Mouse (Mus musculus) heart, postnatal 0 days (tissue): ENCODE data around the gene Wdr93.

ENCODE experiments used
- CTCF ChIP-seq: IDR thresholded peaks from 2 replicates; pipeline ENCODE4 v1.5.1; 2016; ENCODE audit warnings: antibody characterized with exemption, control low read depth, low read depth
- EP300 ChIP-seq: IDR thresholded peaks from 2 replicates; pipeline ENCODE4 v1.6.1; 2016; ENCODE audit warnings: antibody characterized with exemption, low read depth

GRCm38 (mm10) chr7:79744051-79744450 is 1.1 kb downstream of the Wdr93 start:
- TF ChIP-seq CTCF: no peak
- no peak for TF ChIP-seq EP300
